Mouse (Mus musculus) right cerebral cortex, postnatal 4 days (tissue): ENCODE data around the gene Toe1.
"Not testable (repeated sequence)": the region's sequence is repeated elsewhere in the genome, so short reads cannot be mapped to it uniquely, and the experiment has no call there.

Source experiments
- DNase-seq: peaks from one replicate; pipeline ENCODE4 v3.0.0-alpha.2; 2022

The Toe1 gene

GRCm38 (mm10) chr4:116807197-116808129, at the start of gene Toe1, which contains the start of gene Mutyh:
Gene Toe1, minus strand, starts transcription at chr4:116807640.
Gene Mutyh, plus strand, starts transcription at chr4:116807723.
- peak; percentile 91 for DNase-seq

GRCm38 (mm10) chr4:116857203-116857602, 49.8 kb upstream of the Toe1 start:
- DNase-seq: peak; percentile 3

- DNase-seq: no peak
Observed at GRCm38 (mm10) chr4:116854286-116854685, 46.8 kb upstream of the Toe1 start.

- DNase-seq: no peak
Observed at GRCm38 (mm10) chr4:116849901-116850300, 42.5 kb upstream of the Toe1 start.

GRCm38 (mm10) chr4:116844324-116844723, 36.9 kb upstream of the Toe1 start:
- DNase-seq: no peak

GRCm38 (mm10) chr4:116840841-116841240, 33.4 kb upstream of the Toe1 start:
- DNase-seq: no peak

GRCm38 (mm10) chr4:116840096-116840495, 32.7 kb upstream of the Toe1 start:
- DNase-seq: not testable (repeated sequence)

- DNase-seq: no peak
Observed at GRCm38 (mm10) chr4:116838999-116839398, 31.6 kb upstream of the Toe1 start.

- no peak for DNase-seq
Observed at GRCm38 (mm10) chr4:116830070-116830368, 22.6 kb upstream of the Toe1 start.

GRCm38 (mm10) chr4:116829364-116830069, 22.1 kb upstream of the Toe1 start:
- no peak for DNase-seq

- DNase-seq: no peak
Observed at GRCm38 (mm10) chr4:116827819-116828218, 20.4 kb upstream of the Toe1 start.

GRCm38 (mm10) chr4:116824541-116825004, 17.1 kb upstream of the Toe1 start:
- peak; percentile 62 for DNase-seq

GRCm38 (mm10) chr4:116821694-116822016, 14.2 kb upstream of the Toe1 start, which contains the start of gene Hpdl:
Gene Hpdl, minus strand, starts transcription at chr4:116821707.
- DNase-seq: no peak

- peak; percentile 37 for DNase-seq
Observed at GRCm38 (mm10) chr4:116820902-116821693, 13.7 kb upstream of the Toe1 start.

GRCm38 (mm10) chr4:116819968-116820901, 12.8 kb upstream of the Toe1 start:
- DNase-seq: no peak

GRCm38 (mm10) chr4:116817486-116817885, 10.0 kb upstream of the Toe1 start:
- DNase-seq: no peak

- no peak for DNase-seq
Observed at GRCm38 (mm10) chr4:116815276-116815675, 7.8 kb upstream of the Toe1 start.

GRCm38 (mm10) chr4:116811012-116811411, 3.6 kb upstream of the Toe1 start:
- no peak for DNase-seq

- peak; percentile 24 for DNase-seq
Observed at GRCm38 (mm10) chr4:116799901-116800300, 7.5 kb downstream of the Toe1 start.

- DNase-seq: no peak
Observed at GRCm38 (mm10) chr4:116796442-116797110, 10.9 kb downstream of the Toe1 start.

- no peak for DNase-seq
Observed at GRCm38 (mm10) chr4:116794273-116794672, 13.2 kb downstream of the Toe1 start.
